Mouse (Mus musculus) forebrain, embryonic 13.5 days (tissue): ENCODE results near the gene Arf3. TPM values are rescaled to one million over a fixed set of nuclear protein-coding genes. Genes with fewer than 3 reads are reported as not detected.

Experiments used
- ATAC-seq: fragments of 200-750 bp; cut with Nextera tagmentation; 2 replicates; pipeline ENCODE4 v1.8.0; 2017
- H3K27ac ChIP-seq: fragments of 300-500 bp; sonication (generic); 2 replicates; pipeline ENCODE4 v1.5.1; 2015; ENCODE audit warnings: inconsistent platforms, mild to moderate bottlenecking, moderate library complexity
- H3K27me3 ChIP-seq: fragments of 300-500 bp; sonication (generic); 2 replicates; pipeline ENCODE4 v1.6.1; 2015; ENCODE audit warnings: mild to moderate bottlenecking, inconsistent platforms
- H3K36me3 ChIP-seq: fragments of 300-500 bp; sonication (generic); 2 replicates; pipeline ENCODE4 v1.6.1; 2015; ENCODE audit warnings: mild to moderate bottlenecking, inconsistent platforms; ENCODE audit not compliant: poor library complexity, severe bottlenecking
- H3K4me1 ChIP-seq: fragments of 300-500 bp; sonication (generic); 2 replicates; pipeline ENCODE4 v1.6.1; 2015; ENCODE audit warnings: inconsistent platforms
- H3K4me2 ChIP-seq: fragments of 300-500 bp; sonication (generic); 2 replicates; pipeline ENCODE4 v1.6.1; 2015; ENCODE audit warnings: inconsistent platforms, mild to moderate bottlenecking, moderate library complexity
- H3K4me3 ChIP-seq: fragments of 300-500 bp; sonication (generic); 2 replicates; pipeline ENCODE4 v1.5.1; 2015; ENCODE audit warnings: mild to moderate bottlenecking, inconsistent platforms
- H3K9ac ChIP-seq: fragments of 300-500 bp; sonication (generic); 2 replicates; pipeline ENCODE4 v1.6.1; 2015; ENCODE audit warnings: mild to moderate bottlenecking, inconsistent platforms
- H3K9me3 ChIP-seq: fragments of 300-500 bp; sonication (generic); replicated peaks from 2 replicates; pipeline ENCODE4 v1.6.1; 2016; ENCODE audit warnings: inconsistent platforms
- WGBS: fragments of 180-500 bp; shearing (Covaris S2); methylation state at CpG from one replicate; pipeline ENCODE4 v1.1.7; 2015; 5-methylcytosine and 5-hydroxymethylcytosine counted together
- polyA plus RNA-seq: library from polyadenylated mRNA; unstranded; fragments of >200 nt; fragmentation: Nextera tagmentation; extraction: Ambion mirVana; gene quantifications from 2 replicates; pipeline ENCODE4 v1.2.1, GENCODE M21; 2015

Arf3 gene
- polyA plus RNA-seq, 1 experiment from 2014 or later, result 49.2 TPM

DNA sequence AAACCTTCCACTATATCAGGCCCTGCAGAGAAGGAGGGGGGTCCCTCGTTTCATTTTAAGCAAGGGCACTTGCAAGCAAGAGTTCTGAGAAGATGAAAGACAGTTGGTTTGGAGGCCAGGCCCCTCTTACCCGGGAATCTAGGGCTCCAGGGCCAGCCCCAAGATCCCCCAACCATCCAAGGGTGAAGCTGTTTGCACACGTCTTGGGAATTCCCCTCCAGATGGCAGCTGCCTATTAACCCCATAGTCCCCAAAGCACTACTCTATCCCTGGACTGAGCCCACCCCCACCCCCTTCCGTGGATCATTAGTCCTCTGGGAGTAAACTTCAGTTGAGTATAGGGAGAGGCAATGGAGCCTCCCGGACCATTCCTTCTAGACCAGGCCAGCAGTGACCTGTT lies 12.5 kb upstream of the Arf3 start:
- H3K9me3 ChIP-seq, result no peaks in the 10 kb centered on the region
- no peak overlapping the region for H3K27ac ChIP-seq
- no peak overlapping the region for H3K9ac ChIP-seq
- H3K4me3 ChIP-seq, result no peak overlapping the region
- H3K4me2 ChIP-seq, result no peak overlapping the region
- no peak for ATAC-seq
- 4% methylated on average over 5 of the region's 5 CpGs for WGBS
- H3K27me3 ChIP-seq, result peaks cover 100% of the 10 kb centered on the region
- H3K36me3 ChIP-seq, result no peaks in the 10 kb centered on the region
- H3K4me1 ChIP-seq, result peaks cover 40% of the 10 kb centered on the region

DNA sequence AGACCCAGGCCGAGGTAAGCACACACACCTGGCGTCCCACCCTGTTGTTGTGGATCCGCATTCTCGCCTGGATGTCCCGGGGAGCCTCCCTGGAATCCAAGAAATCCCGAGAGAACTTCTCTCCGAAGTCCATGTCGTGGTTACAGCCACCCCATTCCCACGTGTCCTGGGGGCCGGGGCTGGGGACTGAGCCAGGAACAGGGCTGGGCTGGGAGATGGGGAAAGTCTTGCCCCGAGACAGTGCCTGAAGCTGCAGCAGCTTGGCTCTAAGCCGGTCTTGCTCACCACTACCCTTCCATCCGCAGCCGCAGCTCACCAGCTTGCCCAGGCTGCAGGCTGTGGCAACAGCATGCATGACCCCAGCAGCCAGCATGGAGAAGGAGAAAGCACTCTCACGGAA lies 11.1 kb upstream of the Arf3 start:
- no peak for ATAC-seq
- no peak overlapping the region for H3K27ac ChIP-seq
- H3K9me3 ChIP-seq, result no peaks in the 10 kb centered on the region
- no peak overlapping the region for H3K4me3 ChIP-seq
- no peak overlapping the region for H3K4me2 ChIP-seq
- peaks cover 37% of the 10 kb centered on the region for H3K4me1 ChIP-seq
- peaks cover 100% of the 10 kb centered on the region for H3K27me3 ChIP-seq
- 2% methylated on average over 14 of the region's 15 CpGs for WGBS
- no peaks in the 10 kb centered on the region for H3K36me3 ChIP-seq
- H3K9ac ChIP-seq, result no peak overlapping the region

DNA sequence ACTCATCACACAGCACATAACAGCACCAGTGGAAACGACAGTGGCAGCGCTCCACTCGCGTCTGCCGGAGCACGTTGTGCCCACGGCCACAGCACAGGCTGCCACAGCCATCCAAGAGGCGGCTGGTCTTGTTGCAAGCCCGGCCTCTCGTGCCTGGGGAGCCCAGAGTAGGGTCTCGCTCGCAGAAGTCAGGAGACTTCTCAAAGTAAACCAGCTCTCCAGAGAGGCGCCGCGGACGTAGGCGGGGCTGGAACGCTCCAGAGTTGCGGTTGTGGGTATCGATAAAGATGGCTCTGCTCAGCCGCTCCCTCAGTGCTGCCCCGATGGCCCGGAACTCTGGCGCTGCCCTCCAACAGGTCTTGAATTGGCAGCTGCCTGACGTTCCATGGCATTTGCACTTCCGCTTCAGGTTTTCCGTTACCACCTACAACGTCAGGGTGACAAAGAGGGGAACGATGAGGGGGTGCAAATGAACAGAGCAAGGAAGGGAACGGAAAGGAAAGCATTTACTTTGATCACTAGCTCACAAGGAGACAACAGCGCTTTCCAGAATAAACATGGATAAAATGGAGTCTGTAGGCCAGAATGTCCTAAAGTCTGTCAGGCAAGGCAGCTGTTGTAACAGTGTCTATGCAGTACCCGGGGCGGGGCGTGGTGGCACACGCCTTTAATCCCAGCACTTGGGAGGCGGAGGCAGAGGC lies 9.6 kb upstream of the Arf3 start:
- peak overlapping the region; percentile 48 for H3K4me2 ChIP-seq
- peaks cover 32% of the 10 kb centered on the region for H3K4me1 ChIP-seq
- H3K36me3 ChIP-seq, result no peaks in the 10 kb centered on the region
- no peaks in the 10 kb centered on the region for H3K9me3 ChIP-seq
- peak overlapping the region; percentile 19 for H3K4me3 ChIP-seq
- H3K9ac ChIP-seq, result peak overlapping the region; percentile 39; the same call in 1 of the 2 replicates
- H3K27ac ChIP-seq, result no peak overlapping the region
- WGBS, result 1% methylated on average over 36 of the region's 36 CpGs
- no peak for ATAC-seq
- H3K27me3 ChIP-seq, result peaks cover 100% of the 10 kb centered on the region

DNA sequence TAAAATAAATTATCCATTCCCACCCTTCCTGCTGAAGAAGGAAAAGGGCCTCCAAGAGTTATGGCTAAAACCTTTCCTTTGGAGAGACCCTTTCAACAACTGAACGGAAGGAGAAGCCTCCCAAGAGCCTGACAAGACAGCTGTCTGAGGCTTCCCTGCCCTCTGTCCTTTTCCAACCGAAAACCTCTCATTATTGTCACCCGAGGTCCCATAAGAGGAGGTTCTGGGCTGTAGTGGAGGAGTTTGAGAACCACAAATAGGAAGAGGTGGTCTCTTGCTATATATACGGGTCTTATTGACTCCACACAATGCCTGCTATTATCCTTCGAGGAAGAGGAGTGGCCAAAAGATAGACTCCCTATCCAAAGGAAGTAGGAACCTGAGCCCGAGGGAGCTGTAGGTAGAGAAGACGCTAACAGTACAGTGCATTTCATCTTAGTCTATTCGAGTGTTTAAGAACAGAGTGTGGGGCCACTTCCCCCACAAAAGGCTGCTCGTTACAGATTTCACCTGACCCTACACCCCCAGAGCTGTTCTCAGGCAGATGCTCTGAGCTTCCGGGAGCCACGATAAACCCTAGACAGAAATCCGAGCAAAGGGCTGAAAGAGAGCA lies 8.9 kb upstream of the Arf3 start:
- no peak for ATAC-seq
- Histone ChIP-seq H3K9me3 (no peaks in the 10 kb centered on the region), H3K4me2 (peak overlapping the region; percentile 48; the same call in 1 of the 2 replicates), H3K27me3 (peaks cover 95% of the 10 kb centered on the region), H3K36me3 (no peaks in the 10 kb centered on the region), H3K4me3 (peak overlapping the region; percentile 19; the same call in 1 of the 2 replicates), H3K9ac (no peak overlapping the region), H3K4me1 (peaks cover 26% of the 10 kb centered on the region), H3K27ac (no peak overlapping the region)
- WGBS, result 3% methylated on average over 12 of the region's 12 CpGs

DNA sequence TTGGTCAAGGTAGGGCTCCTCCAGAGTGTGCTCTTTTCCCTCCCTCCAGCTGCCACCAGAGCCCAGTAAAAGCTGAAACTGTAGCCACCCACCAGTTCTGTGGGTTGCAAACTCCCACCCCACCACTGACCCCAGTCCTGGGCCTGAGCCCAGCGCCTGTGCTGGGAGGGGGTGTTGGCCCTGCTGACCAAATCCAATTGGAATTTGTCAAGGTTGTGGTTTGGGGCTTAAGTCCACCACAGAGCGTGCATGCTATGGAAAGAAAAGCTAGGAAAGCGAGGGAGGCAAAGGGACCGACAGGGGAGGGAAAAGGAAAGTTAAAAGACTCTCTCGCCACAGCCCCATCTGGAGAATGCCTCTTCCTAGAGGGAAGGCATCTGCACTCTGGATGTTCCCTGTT lies 5.2 kb upstream of the Arf3 start:
- no peak overlapping the region for H3K4me2 ChIP-seq
- H3K9me3 ChIP-seq, result no peaks in the 10 kb centered on the region
- H3K27ac ChIP-seq, result no peak overlapping the region
- ATAC-seq, result no peak
- no peak overlapping the region for H3K9ac ChIP-seq
- peaks cover 81% of the 10 kb centered on the region for H3K27me3 ChIP-seq
- peaks cover 18% of the 10 kb centered on the region for H3K4me1 ChIP-seq
- no peaks in the 10 kb centered on the region for H3K36me3 ChIP-seq
- H3K4me3 ChIP-seq, result no peak overlapping the region
- 32% methylated on average over 5 of the region's 5 CpGs for WGBS

DNA sequence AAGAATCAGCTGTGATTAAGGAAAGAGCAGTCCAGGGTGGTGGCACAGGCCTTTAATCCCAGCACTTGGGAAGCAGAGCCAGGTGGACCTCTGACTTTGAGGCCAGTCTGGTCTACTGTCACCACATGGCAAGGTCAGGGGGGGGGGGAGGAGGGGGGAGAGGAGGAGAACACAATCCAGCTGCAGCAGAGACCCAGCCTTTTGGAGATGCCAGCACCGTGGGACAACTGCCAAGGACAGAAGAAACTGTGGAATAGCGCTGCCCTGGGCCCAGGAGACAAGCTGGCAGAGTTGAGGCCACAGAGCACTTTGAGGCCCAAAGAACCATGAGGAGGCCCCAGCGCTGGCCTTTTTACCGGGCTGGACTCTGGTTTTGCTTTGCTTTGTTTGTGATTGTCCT lies 2.9 kb upstream of the Arf3 start:
- Histone ChIP-seq H3K36me3 (no peaks in the 10 kb centered on the region), H3K9ac (no peak overlapping the region), H3K4me1 (peaks cover 19% of the 10 kb centered on the region), H3K4me2 (no peak overlapping the region), H3K27ac (no peak overlapping the region), H3K27me3 (peaks cover 58% of the 10 kb centered on the region), H3K4me3 (no peak overlapping the region), H3K9me3 (no peaks in the 10 kb centered on the region)
- 64% methylated on average over 4 of the region's 4 CpGs for WGBS
- no peak for ATAC-seq

DNA sequence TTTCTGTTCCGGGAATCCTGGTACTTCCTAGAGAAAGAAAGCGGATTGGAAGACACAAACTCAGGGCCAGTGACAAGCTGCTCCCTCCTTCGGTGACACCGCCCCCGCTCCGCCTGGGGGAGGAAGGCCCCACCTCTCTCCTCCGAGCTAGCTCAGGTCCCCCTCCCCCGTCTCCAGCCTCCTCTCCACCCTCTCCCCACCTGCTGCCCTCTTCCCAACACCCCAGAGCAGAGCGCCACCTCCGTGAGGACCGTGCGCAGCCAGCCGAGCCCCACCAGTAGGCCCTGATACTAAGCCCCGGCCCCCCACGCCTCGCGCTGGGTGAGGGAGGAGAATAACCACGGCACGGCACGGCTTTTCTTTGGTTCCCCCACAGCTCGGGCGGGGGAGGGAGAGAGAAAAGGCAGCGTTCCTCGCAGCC lies 803 bp downstream of the Arf3 start:
- Histone ChIP-seq H3K4me2 (peak overlapping the region; percentile 82), H3K4me3 (peak overlapping the region; percentile 99), H3K9ac (peak overlapping the region; percentile 98), H3K9me3 (no peaks in the 10 kb centered on the region), H3K4me1 (peaks cover 25% of the 10 kb centered on the region), H3K27me3 (peaks cover 25% of the 10 kb centered on the region), H3K27ac (peak overlapping the region; percentile 89), H3K36me3 (peaks cover 32% of the 10 kb centered on the region)
- WGBS, result 0% methylated on average over 22 of the region's 24 CpGs
- peak; percentile 68 for ATAC-seq

DNA sequence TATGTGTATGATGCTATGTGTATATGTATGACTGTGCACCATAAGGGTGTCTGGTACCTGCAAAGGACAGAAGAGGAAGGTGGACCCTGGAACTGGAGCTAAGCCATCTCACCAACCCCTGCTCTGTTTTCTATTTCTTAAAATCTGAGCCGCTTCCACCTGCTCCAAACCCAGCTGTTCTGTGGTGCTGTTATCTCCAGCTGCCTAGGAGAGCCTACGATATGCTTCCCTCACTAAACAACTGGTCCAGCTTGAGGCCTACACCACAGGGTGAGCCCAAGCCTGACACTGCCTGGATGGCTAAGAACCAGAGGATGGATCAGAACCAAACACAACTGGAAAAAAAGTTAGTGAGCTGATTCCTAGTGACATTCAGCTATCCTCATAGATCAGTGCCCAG lies 8.9 kb downstream of the Arf3 start:
- 89% methylated on average over 2 of the region's 2 CpGs for WGBS

DNA sequence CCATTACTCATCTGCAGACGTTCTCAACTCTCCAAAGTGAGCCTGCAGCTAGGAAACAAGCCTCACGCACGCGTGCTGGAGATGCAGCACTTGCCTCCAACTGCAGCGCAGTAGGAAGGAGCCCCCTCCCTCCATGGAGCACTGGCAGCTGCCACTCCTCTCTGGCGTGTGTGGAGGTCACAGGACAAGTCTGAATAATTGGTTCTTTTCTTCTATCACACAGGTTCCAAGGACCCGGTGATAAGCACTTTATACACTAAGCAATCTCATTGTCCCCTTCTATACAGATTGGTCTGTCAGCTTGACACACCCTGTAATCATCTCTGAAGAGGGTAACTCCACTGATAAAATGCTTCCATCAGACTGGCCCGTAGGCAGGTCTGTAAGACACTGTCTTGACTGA lies 10.0 kb downstream of the Arf3 start:
- Histone ChIP-seq H3K4me2 (no peak overlapping the region), H3K27me3 (no peaks in the 10 kb centered on the region), H3K9ac (no peak overlapping the region), H3K36me3 (peaks cover 25% of the 10 kb centered on the region), H3K4me3 (no peak overlapping the region), H3K27ac (no peak overlapping the region), H3K4me1 (peaks cover 8% of the 10 kb centered on the region; the same call in 1 of the 2 replicates), H3K9me3 (no peaks in the 10 kb centered on the region)
- WGBS, result 69% methylated on average over 8 of the region's 8 CpGs
- ATAC-seq, result no peak

More for the DNA sequence above, 8.9 kb downstream of the Arf3 start:
- 0 out of 2 replicates have a peak overlapping the region, but pooled peaks have one; percentile 14 for H3K9ac ChIP-seq
- no peak overlapping the region for H3K4me3 ChIP-seq
- no peaks in the 10 kb centered on the region for H3K9me3 ChIP-seq
- no peak for ATAC-seq
- H3K4me2 ChIP-seq, result no peak overlapping the region
- H3K4me1 ChIP-seq, result peaks cover 8% of the 10 kb centered on the region; the same call in 1 of the 2 replicates
- no peak overlapping the region for H3K27ac ChIP-seq
- H3K36me3 ChIP-seq, result peaks cover 36% of the 10 kb centered on the region
- H3K27me3 ChIP-seq, result no peaks in the 10 kb centered on the region

DNA sequence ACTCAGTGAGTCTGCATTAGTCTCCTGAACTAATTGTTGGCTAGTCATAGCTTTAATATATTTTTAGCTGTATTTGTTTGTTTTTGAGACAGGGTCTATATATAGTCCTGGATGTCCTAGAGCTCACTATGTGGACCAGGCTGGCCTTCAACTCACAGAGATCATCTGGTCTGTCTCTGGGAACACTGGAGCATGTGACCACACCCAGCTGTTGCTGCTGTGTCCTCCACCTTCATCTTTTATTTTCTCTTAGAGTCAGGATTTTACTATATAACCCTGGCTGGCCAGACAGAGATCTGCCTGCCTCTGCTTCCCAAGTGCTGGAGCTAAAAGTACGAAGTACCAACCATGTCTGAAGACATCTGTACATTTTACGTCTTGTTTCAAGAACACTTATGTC lies 13.9 kb downstream of the Arf3 start:
- no peak overlapping the region for H3K27ac ChIP-seq
- WGBS, result 95% methylated on average over 2 of the region's 2 CpGs
- H3K36me3 ChIP-seq, result peaks cover 10% of the 10 kb centered on the region
- no peak overlapping the region for H3K4me2 ChIP-seq
- H3K27me3 ChIP-seq, result no peaks in the 10 kb centered on the region
- 0 out of 2 replicates have a peak, but pooled peaks cover 5% of the 10 kb centered on the region for H3K4me1 ChIP-seq
- no peak for ATAC-seq
- H3K9ac ChIP-seq, result no peak overlapping the region
- no peak overlapping the region for H3K4me3 ChIP-seq
- H3K9me3 ChIP-seq, result no peaks in the 10 kb centered on the region

DNA sequence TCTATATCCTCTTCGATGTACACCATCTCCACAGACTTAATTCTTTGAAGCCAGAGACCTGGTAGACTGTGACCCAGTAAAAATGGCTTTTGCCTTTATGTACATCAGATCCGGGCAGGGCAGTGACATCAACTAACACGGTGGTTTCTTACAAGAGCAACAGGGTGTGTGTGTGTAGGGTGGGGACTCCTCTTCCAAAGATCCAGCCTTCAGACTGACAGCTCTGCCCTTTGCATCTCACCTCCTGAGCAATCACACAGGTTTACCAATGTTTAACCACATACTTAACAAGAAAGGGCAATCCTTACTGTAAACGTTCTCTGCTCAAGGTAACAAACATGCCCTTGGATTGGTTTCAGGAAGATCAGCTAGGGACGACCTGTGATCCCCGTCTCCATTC lies 15.7 kb downstream of the Arf3 start:
- no peak overlapping the region for H3K27ac ChIP-seq
- no peak for ATAC-seq
- 89% methylated on average over 6 of the region's 6 CpGs for WGBS
- H3K27me3 ChIP-seq, result no peaks in the 10 kb centered on the region
- no peak overlapping the region for H3K4me3 ChIP-seq
- no peaks in the 10 kb centered on the region for H3K4me1 ChIP-seq
- no peak overlapping the region for H3K9ac ChIP-seq
- H3K36me3 ChIP-seq, result peaks cover 26% of the 10 kb centered on the region
- no peaks in the 10 kb centered on the region for H3K9me3 ChIP-seq
- no peak overlapping the region for H3K4me2 ChIP-seq

DNA sequence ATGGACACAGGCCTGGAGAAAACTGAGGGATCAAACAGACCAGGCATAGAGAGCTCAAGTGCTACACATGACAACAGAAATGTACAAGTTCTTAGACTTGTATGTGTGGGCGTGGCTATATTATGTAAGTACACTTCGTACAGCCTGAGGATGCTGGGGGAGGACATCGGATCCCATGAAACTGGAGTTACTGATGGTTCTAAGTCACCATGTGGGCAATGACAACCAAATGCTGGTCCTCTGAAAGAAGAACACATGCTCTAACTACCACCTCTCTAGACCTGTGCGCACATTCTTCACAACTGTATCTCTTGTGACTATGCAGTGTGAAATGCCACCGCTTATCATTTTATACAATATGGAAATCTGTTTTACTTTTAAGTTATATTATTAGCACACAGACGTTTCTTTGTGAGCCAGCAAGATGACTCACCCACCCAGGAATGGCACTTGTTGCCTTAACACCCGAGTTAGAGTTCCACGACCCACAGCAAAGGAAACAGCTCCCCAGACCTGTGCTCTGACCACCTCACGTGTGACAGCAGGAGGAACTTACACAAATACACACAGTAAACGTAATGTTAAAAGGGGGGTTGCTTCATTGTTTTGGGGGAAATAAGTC lies 16.6 kb downstream of the Arf3 start:
- H3K27me3 ChIP-seq, result no peaks in the 10 kb centered on the region
- H3K4me2 ChIP-seq, result no peak overlapping the region
- no peak overlapping the region for H3K27ac ChIP-seq
- H3K9me3 ChIP-seq, result no peaks in the 10 kb centered on the region
- H3K4me1 ChIP-seq, result no peaks in the 10 kb centered on the region
- H3K36me3 ChIP-seq, result peaks cover 34% of the 10 kb centered on the region
- WGBS, result 93% methylated on average over 10 of the region's 10 CpGs
- H3K9ac ChIP-seq, result no peak overlapping the region
- no peak overlapping the region for H3K4me3 ChIP-seq
- ATAC-seq, result no peak
